Mouse (Mus musculus) left cerebral cortex, adult 9 months (tissue): ENCODE measurements around the gene Gm13288.
A peak's percentile ranks its signal among the peaks of the same experiment; 100 is the strongest.
"Not testable (repeated sequence)": the region's sequence is repeated elsewhere in the genome, so short reads cannot be mapped to it uniquely, and the experiment has no call there.

ENCODE experiments used
- DNase-seq, 2 experiments: peaks; one replicate each; pipeline ENCODE4 v3.0.0; 2022; ENCODE audit warnings: low spot score in 2 of 2

Gm13288 gene

GRCm38 (mm10) chr4:88799365-88799764, 6.0 kb upstream of the Gm13288 start, which contains the start of gene Gm13285:
TSS of gene Gm13285 (plus strand) at chr4:88799665.
- not testable (repeated sequence) for DNase-seq

- not testable (repeated sequence) for DNase-seq
These were observed 2.4 kb upstream of the Gm13288 start, which contains the start of gene Gm13287 for GRCm38 (mm10) chr4:88802954-88803353. TSS of gene Gm13287 (plus strand) at chr4:88803254.

- peak in 1 of 2 experiments; percentile 3 for DNase-seq
These were observed 430 bp downstream of the Gm13288 start for GRCm38 (mm10) chr4:88805761-88806160.

GRCm38 (mm10) chr4:88815928-88816327, 10.6 kb downstream of the Gm13288 start, which contains the start of gene Ifna7:
TSS of gene Ifna7 (plus strand) at chr4:88816228.
- DNase-seq, result no peak

GRCm38 (mm10) chr4:88819659-88820058, 14.3 kb downstream of the Gm13288 start, which contains the start of gene Ifna11:
TSS of gene Ifna11 (plus strand) at chr4:88819959.
- no peak for DNase-seq

GRCm38 (mm10) chr4:88822995-88823394, 17.7 kb downstream of the Gm13288 start:
- no peak for DNase-seq

GRCm38 (mm10) chr4:88827116-88827515, 21.8 kb downstream of the Gm13288 start, which contains the start of gene Ifna6:
TSS of gene Ifna6 (plus strand) at chr4:88827416.
- not testable (repeated sequence) for DNase-seq

- peak in 1 of 2 experiments; percentile 27 for DNase-seq
These were observed 25.2 kb downstream of the Gm13288 start for GRCm38 (mm10) chr4:88830523-88830922.

GRCm38 (mm10) chr4:88835225-88835624, 29.9 kb downstream of the Gm13288 start, which contains the start of gene Ifna5:
TSS of gene Ifna5 (plus strand) at chr4:88835525.
- not testable (repeated sequence) for DNase-seq

- peak in 1 of 2 experiments; percentile 7 for DNase-seq
These were observed 33.5 kb downstream of the Gm13288 start for GRCm38 (mm10) chr4:88838828-88839227.

GRCm38 (mm10) chr4:88840058-88840457, 34.7 kb downstream of the Gm13288 start:
- DNase-seq, result no peak

- no peak for DNase-seq
These were observed 36.1 kb downstream of the Gm13288 start, which contains the start of gene Ifna4 for GRCm38 (mm10) chr4:88841438-88841911. TSS of gene Ifna4 (plus strand) at chr4:88841861.

- DNase-seq, result no peak
These were observed 40.0 kb downstream of the Gm13288 start for GRCm38 (mm10) chr4:88845334-88845733.

GRCm38 (mm10) chr4:88849698-88850097, 44.4 kb downstream of the Gm13288 start, which contains the start of gene Ifna1:
TSS of gene Ifna1 (plus strand) at chr4:88850087.
- no peak for DNase-seq

- no peak for DNase-seq
These were observed 45.9 kb downstream of the Gm13288 start for GRCm38 (mm10) chr4:88851026-88851763.
